Mouse (Mus musculus) heart, adult 10 weeks (tissue): ENCODE data around the gene Zfp91. TPM values are rescaled to one million over a fixed set of nuclear protein-coding genes. Genes with fewer than 3 reads are reported as not detected.

ENCODE experiments used
- polyA plus RNA-seq: library from polyadenylated mRNA; stranded (reverse); fragments of 350-450 nt; fragmentation: Illumina TruSeq; extraction: RNeasy Lipid Tissue Mini Kit (QIAGEN cat#74804); gene quantifications from one replicate; pipeline ENCODE4 v1.2.3, GENCODE M21; 2014; ENCODE audit warnings: low read depth, low replicate concordance

The Zfp91 gene
- 60.2 TPM for polyA plus RNA-seq

DNA sequence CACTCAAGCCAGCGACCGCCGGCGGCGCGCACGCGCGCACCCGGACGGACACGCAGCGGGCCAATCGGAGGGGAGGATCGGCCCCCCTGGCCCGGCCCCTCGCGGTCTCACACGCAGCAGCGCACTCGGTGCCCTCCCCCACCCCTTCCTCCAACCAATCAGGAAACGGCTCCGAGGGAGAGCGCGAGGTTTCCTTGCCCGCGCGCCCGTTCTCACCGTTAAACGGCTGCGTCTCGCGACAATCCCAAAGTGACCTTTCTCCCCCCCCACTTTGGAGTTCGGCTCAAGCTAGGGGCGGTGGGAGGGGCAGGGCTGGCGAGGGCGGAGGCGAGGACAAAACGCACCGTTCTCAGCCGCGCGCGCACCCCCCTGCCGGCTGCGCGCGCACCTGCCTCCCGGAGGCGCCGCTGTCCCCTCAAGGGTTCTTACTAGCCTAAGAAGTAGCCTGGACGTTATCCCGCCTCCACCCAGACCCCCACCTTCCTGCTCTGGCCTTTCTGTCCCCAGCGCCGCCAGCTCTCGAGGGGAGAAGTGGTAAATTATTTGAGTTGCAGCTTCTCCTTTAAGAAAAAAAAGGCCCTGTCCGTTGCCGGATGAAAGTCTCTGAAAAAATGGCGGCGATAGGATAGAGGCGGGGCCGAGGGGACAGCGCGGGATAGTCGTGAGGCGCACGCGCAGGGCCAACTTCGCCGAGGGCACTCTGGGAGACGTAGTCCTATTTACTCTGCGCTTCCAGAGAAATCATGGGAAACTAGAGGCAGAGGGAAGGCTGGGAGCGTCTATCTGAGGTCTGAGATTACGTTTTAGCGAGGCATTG is at the start of gene Zfp91, which contains the start of gene Lpxn:
Gene Zfp91, minus strand, starts transcription at position 616 of the 817 bp plus-strand sequence.
Gene Lpxn, plus strand, starts transcription at position 683 of the 817 bp plus-strand sequence.

DNA sequence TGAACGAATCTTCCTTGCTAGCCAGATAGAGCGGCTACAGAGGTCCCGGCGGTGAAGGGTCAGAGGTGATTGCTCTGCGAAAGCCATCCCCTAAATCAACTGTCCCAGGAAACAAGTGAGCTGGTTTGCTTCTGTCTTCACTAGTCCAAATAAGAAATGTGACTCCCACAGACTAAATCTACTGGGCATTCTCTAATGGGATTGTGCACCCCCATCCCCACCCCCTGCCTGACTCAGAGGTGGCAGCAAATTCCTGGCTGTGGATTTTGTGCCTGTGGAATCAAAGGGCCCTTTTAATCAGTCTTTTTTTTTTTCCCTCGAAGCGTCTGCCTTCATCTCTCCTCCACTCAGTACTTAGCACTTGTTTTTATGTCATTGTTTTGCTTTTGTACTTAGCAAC is 30.6 kb downstream of the Zfp91 start, which contains the start of gene Cntf:
Gene Cntf, minus strand, starts transcription at position 325 of the 400 bp plus-strand sequence.

Other genes with a start within 250 kb of the Zfp91 start
- gene Gm4952, start 196.2 kb downstream of the Zfp91 start, polyA plus RNA-seq: not detected
- 0.13 TPM for gene Glyat, start 162.8 kb downstream of the Zfp91 start, polyA plus RNA-seq
- gene Olfr1442, start 125.7 kb downstream of the Zfp91 start, polyA plus RNA-seq: not detected
- gene Olfr1443, start 118.0 kb downstream of the Zfp91 start, polyA plus RNA-seq: not detected
- not detected for gene Keg1, start 100.3 kb downstream of the Zfp91 start, polyA plus RNA-seq
- 3.9 TPM for gene Cntf, start 30.5 kb downstream of the Zfp91 start, polyA plus RNA-seq
- gene Lpxn, start 67 bp upstream of the Zfp91 start, polyA plus RNA-seq: 0.81 TPM
- gene Gm5244, start 50.6 kb upstream of the Zfp91 start, polyA plus RNA-seq: not detected
- gene Olfr1444, start 61.2 kb upstream of the Zfp91 start, polyA plus RNA-seq: not detected
- gene Olfr1445, start 87.7 kb upstream of the Zfp91 start, polyA plus RNA-seq: not detected
- not detected for gene Olfr1446, start 97.4 kb upstream of the Zfp91 start, polyA plus RNA-seq
- not detected for gene Olfr1447, start 107.6 kb upstream of the Zfp91 start, polyA plus RNA-seq
- gene Olfr1448, start 128.3 kb upstream of the Zfp91 start, polyA plus RNA-seq: not detected
- not detected for gene Olfr1449, start 134.7 kb upstream of the Zfp91 start, polyA plus RNA-seq
- not detected for gene Olfr1450, start 154.1 kb upstream of the Zfp91 start, polyA plus RNA-seq
- not detected for gene Olfr1451, start 198.9 kb upstream of the Zfp91 start, polyA plus RNA-seq
- gene Olfr1453, start 232.2 kb upstream of the Zfp91 start, polyA plus RNA-seq: not detected